Mouse (Mus musculus): ENCODE results near the gene Extl1. TPM values are rescaled to one million over a fixed set of nuclear protein-coding genes. Genes with fewer than 3 reads are reported as not detected.

The Extl1 gene
- polyA plus RNA-seq, 1 experiment, result 0.13 TPM

GRCm38 (mm10) chr4:134361215-134361614 lies 22.4 kb downstream of the Extl1 start:
- Histone ChIP-seq H3K79me3 (ENCODE audit: low read depth) (no peaks in the 10 kb centered on the region), H3K36me3 (ENCODE audit: control insufficient read depth, insufficient read depth) (no peaks in the 10 kb centered on the region), H3ac (ENCODE audit: control insufficient read depth, insufficient read length, low read depth) (no peak overlapping the region), H3K79me2 (ENCODE audit: control insufficient read depth, insufficient read depth) (no peaks in the 10 kb centered on the region), H3K27me3 (ENCODE audit: control insufficient read depth, insufficient read depth, insufficient read length) (peaks cover 21% of the 10 kb centered on the region), H3K4me3 (ENCODE audit: insufficient read depth, poor library complexity, severe bottlenecking) (no peak overlapping the region)
- TF ChIP-seq MYOD1 (IDR thresholded peaks at IDR 0.05; ENCODE audit: control insufficient read depth, insufficient read length, low read depth) (no peak), CEBPB (IDR thresholded peaks at IDR 0.05; ENCODE audit: low read depth) (no peak)

GRCm38 (mm10) chr4:134359649-134360048 lies 24.0 kb downstream of the Extl1 start:
- Histone ChIP-seq H3K36me3 (ENCODE audit: control insufficient read depth, insufficient read depth) (no peaks in the 10 kb centered on the region), H3K79me2 (ENCODE audit: control insufficient read depth, insufficient read depth) (no peaks in the 10 kb centered on the region), H3K79me3 (ENCODE audit: low read depth) (no peaks in the 10 kb centered on the region), H3K27me3 (ENCODE audit: control insufficient read depth, insufficient read depth, insufficient read length) (peaks cover 6% of the 10 kb centered on the region), H3ac (ENCODE audit: control insufficient read depth, insufficient read length, low read depth) (no peak overlapping the region), H3K4me3 (ENCODE audit: insufficient read depth, poor library complexity, severe bottlenecking) (no peak overlapping the region)
- TF ChIP-seq CEBPB (IDR thresholded peaks at IDR 0.05; ENCODE audit: low read depth) (no peak), FOSL1 (IDR thresholded peaks at IDR 0.05; ENCODE audit: insufficient read depth, low read length, poor library complexity, severe bottlenecking) (no peak), USF1 (IDR thresholded peaks at IDR 0.05; ENCODE audit: low read depth) (no peak), MAX (IDR thresholded peaks at IDR 0.05) (no peak), MYOG (IDR thresholded peaks at IDR 0.05; ENCODE audit: control insufficient read depth, extremely low read depth, insufficient read length) (no peak), MYOD1 (IDR thresholded peaks at IDR 0.05; ENCODE audit: control insufficient read depth, insufficient read length, low read depth) (no peak), CTCF (IDR thresholded peaks at IDR 0.05; ENCODE audit: control insufficient read depth, insufficient read depth, insufficient read length) (no peak)

GRCm38 (mm10) chr4:134357461-134357771 lies 26.2 kb downstream of the Extl1 start:
- Histone ChIP-seq H3ac (ENCODE audit: control insufficient read depth, insufficient read length, low read depth) (no peak overlapping the region), H3K36me3 (ENCODE audit: control insufficient read depth, insufficient read depth) (no peaks in the 10 kb centered on the region), H3K79me3 (ENCODE audit: low read depth) (no peaks in the 10 kb centered on the region), H3K79me2 (ENCODE audit: control insufficient read depth, insufficient read depth) (no peaks in the 10 kb centered on the region), H3K27me3 (ENCODE audit: control insufficient read depth, insufficient read depth, insufficient read length) (peaks cover 6% of the 10 kb centered on the region), H3K4me3 (ENCODE audit: insufficient read depth, poor library complexity, severe bottlenecking) (no peak overlapping the region)
- TF ChIP-seq MYOD1 (IDR thresholded peaks at IDR 0.05; ENCODE audit: control insufficient read depth, insufficient read length, low read depth), result no peak
- TF ChIP-seq CTCF (IDR thresholded peaks at IDR 0.05; ENCODE audit: control insufficient read depth, insufficient read depth, insufficient read length), result no peak
- TF ChIP-seq MAX (IDR thresholded peaks at IDR 0.05), result no peak
- no peak for TF ChIP-seq USF1 (IDR thresholded peaks at IDR 0.05; ENCODE audit: low read depth)
- no peak for TF ChIP-seq FOSL1 (IDR thresholded peaks at IDR 0.05; ENCODE audit: insufficient read depth, low read length, poor library complexity, severe bottlenecking)

GRCm38 (mm10) chr4:134356591-134357460 lies 26.8 kb downstream of the Extl1 start:
- Histone ChIP-seq H3K79me2 (ENCODE audit: control insufficient read depth, insufficient read depth) (no peaks in the 10 kb centered on the region), H3ac (ENCODE audit: control insufficient read depth, insufficient read length, low read depth) (no peak overlapping the region), H3K36me3 (ENCODE audit: control insufficient read depth, insufficient read depth) (no peaks in the 10 kb centered on the region), H3K27me3 (ENCODE audit: control insufficient read depth, insufficient read depth, insufficient read length) (peaks cover 5% of the 10 kb centered on the region), H3K79me3 (ENCODE audit: low read depth) (no peaks in the 10 kb centered on the region), H3K4me3 (ENCODE audit: insufficient read depth, poor library complexity, severe bottlenecking) (no peak overlapping the region)
- no peak for TF ChIP-seq MYOG (IDR thresholded peaks at IDR 0.05; ENCODE audit: control insufficient read depth, extremely low read depth, insufficient read length)
- no peak for TF ChIP-seq CEBPB (IDR thresholded peaks at IDR 0.05; ENCODE audit: low read depth)
- TF ChIP-seq FOSL1 (IDR thresholded peaks at IDR 0.05; ENCODE audit: insufficient read depth, low read length, poor library complexity, severe bottlenecking), result no peak
- no peak for TF ChIP-seq MYOD1 (IDR thresholded peaks at IDR 0.05; ENCODE audit: control insufficient read depth, insufficient read length, low read depth)
- no peak for TF ChIP-seq MAX (IDR thresholded peaks at IDR 0.05)
- no peak for TF ChIP-seq CTCF (IDR thresholded peaks at IDR 0.05; ENCODE audit: control insufficient read depth, insufficient read depth, insufficient read length)
- TF ChIP-seq USF1 (IDR thresholded peaks at IDR 0.05; ENCODE audit: low read depth), result no peak

GRCm38 (mm10) chr4:134355841-134356452 lies 27.7 kb downstream of the Extl1 start:
- Histone ChIP-seq H3K27me3 (ENCODE audit: control insufficient read depth, insufficient read depth, insufficient read length) (no peaks in the 10 kb centered on the region), H3K4me3 (ENCODE audit: insufficient read depth, poor library complexity, severe bottlenecking) (no peak overlapping the region), H3K36me3 (ENCODE audit: control insufficient read depth, insufficient read depth) (no peaks in the 10 kb centered on the region), H3ac (ENCODE audit: control insufficient read depth, insufficient read length, low read depth) (no peak overlapping the region), H3K79me3 (ENCODE audit: low read depth) (no peaks in the 10 kb centered on the region), H3K79me2 (ENCODE audit: control insufficient read depth, insufficient read depth) (no peaks in the 10 kb centered on the region)
- no peak for TF ChIP-seq MAX (IDR thresholded peaks at IDR 0.05)
- no peak for TF ChIP-seq USF1 (IDR thresholded peaks at IDR 0.05; ENCODE audit: low read depth)
- no peak for TF ChIP-seq MYOG (IDR thresholded peaks at IDR 0.05; ENCODE audit: control insufficient read depth, extremely low read depth, insufficient read length)
- TF ChIP-seq MYOD1 (IDR thresholded peaks at IDR 0.05; ENCODE audit: control insufficient read depth, insufficient read length, low read depth), result peak; percentile 10
- TF ChIP-seq CTCF (IDR thresholded peaks at IDR 0.05; ENCODE audit: control insufficient read depth, insufficient read depth, insufficient read length), result no peak

Measured in C2C12 (cell line).